Mouse (Mus musculus) embryonic facial prominence, embryonic 14.5 days (tissue): ENCODE data around the gene Nrxn2. TPM values are rescaled to one million over a fixed set of nuclear protein-coding genes. Genes with fewer than 3 reads are reported as not detected.
A peak's percentile ranks its signal among the peaks of the same experiment; 100 is the strongest.

Source experiments
- ATAC-seq: fragments of 200-750 bp; cut with Nextera tagmentation; 2 replicates; pipeline ENCODE4 v1.8.0; 2017; ENCODE audit warnings: low read depth, moderate number of reproducible peaks, moderate TSS enrichment
- DNase-seq: peaks from one replicate; pipeline ENCODE4 v3.0.0-alpha.2; 2015; ENCODE audit warnings: low spot score
- H3K27ac ChIP-seq: fragments of 300-500 bp; sonication (generic); replicated peaks from 2 replicates; pipeline ENCODE4 v1.5.1; 2014; ENCODE audit warnings: low read depth, mild to moderate bottlenecking, low read length, moderate library complexity
- H3K27me3 ChIP-seq: fragments of 300-500 bp; sonication (generic); replicated peaks from 2 replicates; pipeline ENCODE4 v1.6.1; 2014; ENCODE audit warnings: low read length; ENCODE audit not compliant: control insufficient read depth, insufficient read depth
- H3K36me3 ChIP-seq: fragments of 300-500 bp; sonication (generic); 2 replicates; pipeline ENCODE4 v1.6.1; 2014; ENCODE audit warnings: low read length, mixed read lengths; ENCODE audit not compliant: control insufficient read depth, insufficient read depth
- H3K4me1 ChIP-seq: fragments of 300-500 bp; sonication (generic); 2 replicates; pipeline ENCODE4 v1.6.1; 2014; ENCODE audit warnings: antibody characterized with exemption, low read length; ENCODE audit not compliant: control insufficient read depth, insufficient read depth
- H3K4me2 ChIP-seq: fragments of 300-500 bp; sonication (generic); 2 replicates; pipeline ENCODE4 v1.6.1; 2014; ENCODE audit warnings: low read depth, mild to moderate bottlenecking, low read length, moderate library complexity, mixed read lengths
- H3K4me3 ChIP-seq: fragments of 300-500 bp; sonication (generic); 2 replicates; pipeline ENCODE4 v1.5.1; 2014; ENCODE audit warnings: low read depth, mild to moderate bottlenecking, low read length
- H3K9ac ChIP-seq: fragments of 300-500 bp; sonication (generic); 2 replicates; pipeline ENCODE4 v1.6.1; 2014; ENCODE audit warnings: low read depth, mild to moderate bottlenecking, low read length, moderate library complexity, mixed read lengths
- H3K9me3 ChIP-seq: fragments of 300-500 bp; sonication (generic); 2 replicates; pipeline ENCODE4 v1.6.1; 2016; ENCODE audit warnings: low read length; ENCODE audit not compliant: control insufficient read depth
- WGBS: fragments of 180-500 bp; shearing (Covaris S2); extraction: QIAGEN DNeasy Blood & Tissue Kit; methylation state at CpG from one replicate; pipeline ENCODE4 v1.1.7; 2014; 5-methylcytosine and 5-hydroxymethylcytosine counted together
- microRNA-seq: library from miRNA; unstranded; fragments of <30 nt; microRNA quantifications from one replicate; pipeline ENCODE4, GENCODE M21; 2016; ENCODE audit warnings: borderline number of aligned reads
- polyA plus RNA-seq: library from polyadenylated mRNA; unstranded; fragments of >200 nt; fragmentation: Nextera tagmentation; extraction: Ambion mirVana; gene quantifications from 2 replicates; pipeline ENCODE4 v1.2.1, GENCODE M21; 2014

The Nrxn2 gene
- polyA plus RNA-seq, 1 experiment from 2014 or later: 3.4 TPM

DNA sequence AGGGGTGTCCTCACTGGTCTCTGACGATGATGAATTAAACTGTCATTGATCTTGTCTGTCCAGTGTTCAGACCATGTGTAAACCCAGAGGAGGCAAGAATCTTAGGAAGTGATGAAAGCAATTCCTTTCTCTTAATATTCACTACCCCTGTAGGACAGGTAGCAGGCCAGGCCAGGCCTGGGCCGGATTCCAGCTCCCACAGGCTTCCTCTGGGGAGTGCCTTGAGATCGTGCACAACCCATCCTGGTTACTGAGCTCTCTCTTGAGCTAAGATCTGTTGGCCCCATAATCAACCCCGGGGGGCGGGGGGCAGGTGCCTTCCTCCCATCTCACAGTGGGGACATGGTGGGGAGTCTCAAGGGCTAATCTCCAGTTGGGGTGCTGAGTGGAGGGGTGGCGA, 146.6 kb downstream of the Nrxn2 start:
- Histone ChIP-seq H3K4me1 (no peaks in the 10 kb centered on the region), H3K36me3 (no peaks in the 10 kb centered on the region), H3K4me2 (no peak overlapping the region), H3K27ac (no peak overlapping the region), H3K4me3 (no peak overlapping the region), H3K27me3 (no peaks in the 10 kb centered on the region), H3K9me3 (no peaks in the 10 kb centered on the region), H3K9ac (no peak overlapping the region)
- DNase-seq (no peak), ATAC-seq (no peak)
- WGBS: 78% methylated on average over 6 of the region's 6 CpGs

DNA sequence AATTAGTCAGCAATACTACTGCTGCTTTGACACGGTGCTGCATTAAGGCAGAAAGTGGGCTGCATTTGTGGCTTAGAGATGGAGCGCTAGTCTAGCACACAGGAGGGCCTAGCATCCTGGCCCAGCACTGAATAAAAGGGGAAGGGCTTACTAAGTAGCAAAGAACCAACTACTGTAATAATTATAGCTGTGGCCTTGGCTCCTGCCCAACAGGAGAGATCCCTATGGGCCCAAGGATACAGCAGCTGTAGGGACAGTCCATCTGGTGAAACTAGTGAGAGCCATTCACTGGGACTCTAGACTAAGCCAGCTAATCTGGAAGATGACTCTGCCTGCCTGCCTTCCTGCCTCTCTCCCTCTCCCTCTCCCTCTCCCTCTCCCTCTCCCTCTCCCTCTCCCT, 147.9 kb downstream of the Nrxn2 start:
- Histone ChIP-seq H3K27ac (no peak overlapping the region), H3K27me3 (no peaks in the 10 kb centered on the region), H3K4me2 (no peak overlapping the region), H3K36me3 (no peaks in the 10 kb centered on the region), H3K4me3 (no peak overlapping the region), H3K9ac (no peak overlapping the region), H3K9me3 (no peaks in the 10 kb centered on the region), H3K4me1 (no peaks in the 10 kb centered on the region)
- DNase-seq (peak; percentile 56), ATAC-seq (no peak)
- 85% methylated on average over 2 of the region's 2 CpGs for WGBS

DNA sequence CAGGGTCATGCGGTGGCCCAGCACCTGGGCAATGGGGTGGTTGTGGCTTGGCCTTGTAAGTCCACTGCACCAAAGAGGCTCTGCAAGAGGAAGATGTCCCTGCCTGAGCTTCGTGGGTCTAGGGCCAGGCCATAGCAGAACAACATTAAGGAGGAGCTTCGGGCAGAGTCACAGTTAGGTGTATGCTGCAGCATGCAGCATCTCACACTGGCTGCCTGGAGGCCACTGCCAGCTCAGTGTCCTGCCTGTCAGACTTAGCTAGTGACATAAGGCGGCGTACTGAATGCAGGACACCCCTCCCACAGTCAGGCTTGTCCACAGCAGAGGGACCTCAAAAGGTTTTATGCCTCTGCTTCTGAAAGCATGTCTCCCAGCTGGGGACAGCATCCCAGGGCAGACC, 150.5 kb downstream of the Nrxn2 start:
- Histone ChIP-seq H3K27ac (no peak overlapping the region), H3K9ac (no peak overlapping the region), H3K27me3 (no peaks in the 10 kb centered on the region), H3K4me3 (no peak overlapping the region), H3K4me1 (no peaks in the 10 kb centered on the region), H3K36me3 (no peaks in the 10 kb centered on the region), H3K9me3 (no peaks in the 10 kb centered on the region), H3K4me2 (no peak overlapping the region)
- no peak for ATAC-seq
- 79% methylated on average over 5 of the region's 5 CpGs for WGBS
- DNase-seq: no peak

DNA sequence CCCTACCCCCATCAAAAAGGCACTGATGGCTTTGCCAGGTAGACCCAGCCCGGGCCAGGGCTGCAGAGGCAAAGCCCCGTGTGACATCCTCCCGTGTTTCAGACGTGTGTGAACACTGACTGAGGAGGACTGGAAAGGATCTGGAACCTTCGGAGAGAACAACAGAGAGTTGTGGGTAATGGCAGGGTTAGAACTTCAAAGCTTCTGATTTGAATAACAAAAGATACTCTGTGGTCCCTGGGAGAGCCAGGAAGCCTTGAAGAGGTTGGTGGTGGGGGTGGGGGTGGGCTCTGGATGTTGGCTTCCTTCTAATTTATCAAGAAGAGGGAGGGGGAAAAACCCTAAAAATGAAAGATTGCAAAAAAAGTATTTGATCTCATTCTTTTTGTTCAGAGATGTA, 151.0 kb downstream of the Nrxn2 start:
- H3K4me3 ChIP-seq: no peak overlapping the region
- no peak overlapping the region for H3K9ac ChIP-seq
- H3K4me1 ChIP-seq: no peaks in the 10 kb centered on the region
- DNase-seq (no peak), ATAC-seq (no peak)
- H3K27ac ChIP-seq: no peak overlapping the region
- H3K27me3 ChIP-seq: no peaks in the 10 kb centered on the region
- H3K4me2 ChIP-seq: no peak overlapping the region
- no peaks in the 10 kb centered on the region for H3K9me3 ChIP-seq
- 41% methylated on average over 5 of the region's 5 CpGs for WGBS
- no peaks in the 10 kb centered on the region for H3K36me3 ChIP-seq

DNA sequence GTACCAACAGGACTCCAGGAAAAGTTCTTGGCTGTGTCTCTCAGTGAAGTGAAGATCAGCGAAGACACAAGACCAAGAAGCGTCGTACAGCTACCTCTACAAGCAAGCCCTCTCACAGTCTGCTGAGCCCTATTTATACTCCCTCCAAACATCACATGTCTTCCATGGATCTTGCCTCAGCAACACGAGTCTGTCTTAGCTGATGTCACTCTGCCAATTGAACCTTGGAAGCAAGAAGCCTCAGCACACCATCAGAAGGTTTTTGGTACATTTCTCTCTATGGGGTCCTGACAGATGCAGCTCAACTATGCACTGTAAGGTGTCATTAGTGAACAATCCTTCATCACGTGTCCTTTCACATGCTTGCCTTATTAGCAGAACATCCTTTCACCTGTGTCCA, 152.9 kb downstream of the Nrxn2 start:
- 81% methylated on average over 5 of the region's 5 CpGs for WGBS

DNA sequence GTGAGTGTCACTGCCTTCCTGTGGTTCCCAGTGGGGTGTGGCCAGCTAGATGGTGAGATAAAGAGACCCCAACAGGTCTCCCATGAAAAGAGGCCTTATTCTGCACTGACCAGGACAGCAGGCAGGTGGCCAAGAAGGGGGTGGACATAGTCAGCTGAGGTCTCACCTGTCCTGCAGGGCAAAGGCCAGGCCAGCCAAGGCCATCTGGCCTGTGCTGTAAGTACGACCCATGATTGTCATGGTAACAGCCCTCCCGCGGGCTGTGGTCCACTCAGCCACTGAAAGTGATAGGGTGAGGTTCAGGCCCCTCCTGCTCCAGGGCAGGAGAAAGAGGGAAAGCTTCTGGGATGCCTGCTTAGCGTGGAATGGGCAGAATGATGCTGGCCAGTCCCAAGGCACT, 153.5 kb downstream of the Nrxn2 start:
- H3K4me1 ChIP-seq: peaks cover 3% of the 10 kb centered on the region; the same call in 1 of the 2 replicates
- no peak for DNase-seq
- no peak for ATAC-seq
- 37% methylated on average over 4 of the region's 4 CpGs for WGBS
- H3K4me2 ChIP-seq: no peak overlapping the region
- H3K36me3 ChIP-seq: no peaks in the 10 kb centered on the region
- no peaks in the 10 kb centered on the region for H3K27me3 ChIP-seq
- H3K9ac ChIP-seq: no peak overlapping the region
- H3K4me3 ChIP-seq: no peak overlapping the region
- no peak overlapping the region for H3K27ac ChIP-seq
- H3K9me3 ChIP-seq: no peaks in the 10 kb centered on the region

More for the DNA sequence above, 152.9 kb downstream of the Nrxn2 start:
- Histone ChIP-seq H3K27me3 (no peaks in the 10 kb centered on the region), H3K4me3 (no peak overlapping the region), H3K9me3 (no peaks in the 10 kb centered on the region), H3K36me3 (no peaks in the 10 kb centered on the region), H3K27ac (no peak overlapping the region), H3K4me1 (no peaks in the 10 kb centered on the region), H3K9ac (no peak overlapping the region), H3K4me2 (no peak overlapping the region)
- ATAC-seq: no peak
- DNase-seq: no peak

Small RNA genes lying within 50 kb of the gene (microRNA-seq; reads per million reads assigned to microRNA genes)
- gene Gm26460: not detected

Other genes with a start within 250 kb of the Nrxn2 start
- not detected in 2 replicates for gene Majin, start 234.3 kb upstream of the Nrxn2 start, polyA plus RNA-seq
- 3.3 and 4.1 TPM in 2 replicates for gene Gpha2, start 192.4 kb upstream of the Nrxn2 start, polyA plus RNA-seq
- gene Ppp2r5b, start 182.9 kb upstream of the Nrxn2 start, polyA plus RNA-seq: 35.1 and 36.5 TPM in 2 replicates
- gene Atg2a, start 177.1 kb upstream of the Nrxn2 start, polyA plus RNA-seq: 10.6 and 11.1 TPM in 2 replicates
- gene Ehd1, start 142.0 kb upstream of the Nrxn2 start, polyA plus RNA-seq: 68.4 and 68.6 TPM in 2 replicates
- gene Cdc42bpg, start 112.3 kb upstream of the Nrxn2 start, polyA plus RNA-seq: 1.5 and 1.6 TPM in 2 replicates
- gene Men1, start 83.8 kb upstream of the Nrxn2 start, polyA plus RNA-seq: 54.2 and 61.5 TPM in 2 replicates
- gene Map4k2, start 77.6 kb upstream of the Nrxn2 start, polyA plus RNA-seq: 9.8 and 9.9 TPM in 2 replicates
- gene Sf1, start 55.0 kb upstream of the Nrxn2 start, polyA plus RNA-seq: 135 and 140 TPM in 2 replicates
- 49.5 and 84.3 TPM in 2 replicates for gene Pygm, start 34.3 kb upstream of the Nrxn2 start, polyA plus RNA-seq
- gene Rasgrp2, start 19.4 kb upstream of the Nrxn2 start, polyA plus RNA-seq: 36.2 and 48.2 TPM in 2 replicates
- gene Slc22a12, start 124.3 kb downstream of the Nrxn2 start, polyA plus RNA-seq: not detected in 2 replicates